Comparison of ENCODE assay signal across 14 mouse cellular contexts in genomic region chr5:31713841-31714264, GRCm38 (mm10). TPM values are rescaled to one million over a fixed set of nuclear protein-coding genes. Genes with fewer than 3 reads are reported as not detected.
DNase-seq lines count a peak whose midpoint lies in the region; ATAC-seq and TF ChIP-seq lines count a peak whose summit lies in the region.
"Had no signal": no experiment of that assay in that cellular context is flagged by ENCODE, and none has a peak within 500 bp of the region (broad histone marks: within the 10 kb centered on the region; RNA-seq: fewer than 3 reads in every experiment).

No protein-coding gene starts in this region.

- no peak overlapping the region for H3K4me3 ChIP-seq in liver, adult 2 months (ENCODE audit: insufficient read depth, low read depth, low read length)
- no peak overlapping the region for H3K4me3 ChIP-seq in liver, embryonic 15.5 days (replicated peaks)
- H3K4me3 ChIP-seq in stomach, embryonic 14.5 days (ENCODE audit: low read depth, low read length), result no peak overlapping the region
- H3K4me3 ChIP-seq in forebrain, postnatal 0 days (ENCODE audit: low read depth, low read length), result no peak overlapping the region
- H3K4me3 ChIP-seq: embryonic facial prominence, embryonic 13.5 days had no signal

- H3K27ac ChIP-seq in liver, adult 2 months (replicated peaks; ENCODE audit: insufficient read depth, low read depth, low read length), result no peak overlapping the region
- 0 out of 2 replicates have a peak overlapping the region, but pooled peaks have one; percentile 0 for H3K27ac ChIP-seq in liver, embryonic 15.5 days (replicated peaks)
- H3K27ac ChIP-seq in stomach, embryonic 14.5 days (ENCODE audit: low read length), result peak overlapping the region; percentile 96
- no peak overlapping the region for H3K27ac ChIP-seq in forebrain, postnatal 0 days (ENCODE audit: low read depth, low read length)
- H3K27ac ChIP-seq: embryonic facial prominence, embryonic 13.5 days; liver, embryonic 14.5 days had no signal

- TF ChIP-seq POLR2A in liver, adult 2 months (IDR thresholded peaks at IDR 0.05; ENCODE audit: extremely low read depth, insufficient read depth, low read length), result no peak

- no peaks in the 10 kb centered on the region for H3K9me3 ChIP-seq in liver, embryonic 15.5 days (replicated peaks)
- no peaks in the 10 kb centered on the region for H3K9me3 ChIP-seq in stomach, embryonic 14.5 days (ENCODE audit: control insufficient read depth, low read depth, low read length)
- no peaks in the 10 kb centered on the region for H3K9me3 ChIP-seq in forebrain, postnatal 0 days (ENCODE audit: low read length)
- H3K9me3 ChIP-seq: embryonic facial prominence, embryonic 13.5 days had no signal

- ATAC-seq in common myeloid progenitor, adult 5-6 weeks (replicated peaks; ENCODE audit: low read depth, poor library complexity, severe bottlenecking), result peak; percentile 72
- peak; percentile 31; the same call in 1 of the 2 replicates for ATAC-seq in liver, embryonic 15.5 days (ENCODE audit: insufficient read depth)
- ATAC-seq in stomach, embryonic 14.5 days (ENCODE audit: insufficient number of reproducible peaks, insufficient read depth, low FRiP score, low read depth), result peak; percentile 51; the same call in 1 of the 2 replicates
- ATAC-seq in forebrain, postnatal 0 days, result no peak
- ATAC-seq: forebrain, embryonic 14.5 days had no signal

- WGBS in liver, adult 2 months, result 39% methylated on average over 5 of the region's 5 CpGs
- WGBS in liver, embryonic 15.5 days (ENCODE audit: insufficient replicate concordance), result 35% methylated on average over 5 of the region's 5 CpGs
- WGBS in stomach, embryonic 14.5 days, result 55% methylated on average over 5 of the region's 5 CpGs
- WGBS in forebrain, postnatal 0 days, result 77% methylated on average over 5 of the region's 5 CpGs

- no peaks in the 10 kb centered on the region for H3K27me3 ChIP-seq in liver, adult 2 months (ENCODE audit: control insufficient read depth, insufficient read depth, low read length)
- H3K27me3 ChIP-seq in liver, embryonic 15.5 days, result no peaks in the 10 kb centered on the region
- no peaks in the 10 kb centered on the region for H3K27me3 ChIP-seq in stomach, embryonic 14.5 days (ENCODE audit: control insufficient read depth, insufficient read depth, low read length)
- no peaks in the 10 kb centered on the region for H3K27me3 ChIP-seq in forebrain, postnatal 0 days (ENCODE audit: insufficient read depth, low read length)
- H3K27me3 ChIP-seq: embryonic facial prominence, embryonic 13.5 days had no signal

- peaks cover 14% of the 10 kb centered on the region for H3K4me1 ChIP-seq in liver, adult 2 months (ENCODE audit: control insufficient read depth, insufficient read depth, low read length)
- peaks cover 17% of the 10 kb centered on the region for H3K4me1 ChIP-seq in liver, embryonic 15.5 days (replicated peaks)
- H3K4me1 ChIP-seq in stomach, embryonic 14.5 days (ENCODE audit: control insufficient read depth, insufficient read depth, low read length), result 0 out of 2 replicates have a peak, but pooled peaks cover 6% of the 10 kb centered on the region
- H3K4me1 ChIP-seq in forebrain, postnatal 0 days (ENCODE audit: insufficient read depth), result no peaks in the 10 kb centered on the region

- no peaks in the 10 kb centered on the region for H3K36me3 ChIP-seq in liver, adult 2 months (ENCODE audit: control insufficient read depth, insufficient read depth, low read length)
- 0 out of 2 replicates have a peak, but pooled peaks cover 4% of the 10 kb centered on the region for H3K36me3 ChIP-seq in liver, embryonic 15.5 days (replicated peaks)
- H3K36me3 ChIP-seq in stomach, embryonic 14.5 days (ENCODE audit: control insufficient read depth, insufficient read depth, low read length), result no peaks in the 10 kb centered on the region
- H3K36me3 ChIP-seq in forebrain, postnatal 0 days (ENCODE audit: insufficient read depth), result no peaks in the 10 kb centered on the region

- H3K9ac ChIP-seq in liver, adult 2 months (ENCODE audit: low read depth, low read length), result no peak overlapping the region
- H3K9ac ChIP-seq in liver, embryonic 15.5 days, result no peak overlapping the region
- H3K9ac ChIP-seq in stomach, embryonic 14.5 days (replicated peaks; ENCODE audit: low read depth, low read length), result no peak overlapping the region
- no peak overlapping the region for H3K9ac ChIP-seq in forebrain, postnatal 0 days
- H3K9ac ChIP-seq: embryonic facial prominence, embryonic 13.5 days; liver, embryonic 14.5 days had no signal

- no peak for TF ChIP-seq CTCF in liver, adult 2 months (IDR thresholded peaks at IDR 0.05; ENCODE audit: low read depth, low read length)
- TF ChIP-seq CTCF in forebrain, postnatal 0 days (IDR thresholded peaks at IDR 0.05; ENCODE audit: low read depth), result no peak

- peaks cover 8% of the 10 kb centered on the region; the same call in 1 of the 2 replicates for H3K79me2 ChIP-seq in liver, adult 2 months (ENCODE audit: control insufficient read depth, insufficient read depth, low read length)

- peak; percentile 32 for DNase-seq in liver, adult 2 months (ENCODE audit: extremely low read depth, low read depth, low spot score)
- no peak for DNase-seq in liver
- no peak for DNase-seq in spleen, adult 12 weeks (ENCODE audit: low spot score)
- no peak for DNase-seq in cerebellum, postnatal 25 days
- no peak for DNase-seq in forebrain, postnatal 0 days
- DNase-seq: cerebellum, adult 8-10 months; midbrain, embryonic 14.5 days; thymus, adult 2 months had no signal

- no peak overlapping the region for H3K4me2 ChIP-seq in liver, embryonic 15.5 days
- H3K4me2 ChIP-seq in stomach, embryonic 14.5 days (replicated peaks; ENCODE audit: low read depth, low read length), result no peak overlapping the region
- H3K4me2 ChIP-seq in forebrain, postnatal 0 days (ENCODE audit: low read depth), result no peak overlapping the region
- H3K4me2 ChIP-seq: embryonic facial prominence, embryonic 13.5 days had no signal

RNA-seq across cellular contexts. Expression of gene Babam2, which starts 16.4 kb away (rescaled TPM):
- 18.9 and 25.0 TPM in 2 replicates for total RNA-seq in liver, adult 2 months (2014; rRNA removed)
- 16.0 and 20.1 TPM in 2 replicates for polyA plus RNA-seq in liver, adult 2 months (2012; rRNA removed)
- 38.9 and 60.6 TPM in 2 replicates for total RNA-seq in common myeloid progenitor, adult 5-6 weeks (2017)
- polyA plus RNA-seq in liver, embryonic 15.5 days (2015; fragmentation: Nextera tagmentation; extraction: Ambion mirVana), result 30.8 and 32.0 TPM in 2 replicates
- polyA plus RNA-seq in stomach, embryonic 14.5 days (2014; fragmentation: Nextera tagmentation; extraction: Ambion mirVana), result 59.6 and 62.9 TPM in 2 replicates
- 42.6 and 42.7 TPM in 2 replicates for total RNA-seq in forebrain, postnatal 0 days (2014; rRNA removed)
- polyA plus RNA-seq in forebrain, postnatal 0 days (2015; fragmentation: Nextera tagmentation; extraction: Ambion mirVana), result 58.4 and 61.5 TPM in 2 replicates

RNA-seq across cellular contexts. Expression of gene Rbks, which starts 16.4 kb away (rescaled TPM):
- total RNA-seq in liver, adult 2 months (2014; rRNA removed), result 15.8 and 18.4 TPM in 2 replicates
- 11.4 and 11.6 TPM in 2 replicates for polyA plus RNA-seq in liver, adult 2 months (2012; rRNA removed)
- 9.6 and 16.8 TPM in 2 replicates for total RNA-seq in common myeloid progenitor, adult 5-6 weeks (2017)
- polyA plus RNA-seq in liver, embryonic 15.5 days (2015; fragmentation: Nextera tagmentation; extraction: Ambion mirVana), result 17.3 and 18.8 TPM in 2 replicates
- 2.2 and 3.3 TPM in 2 replicates for polyA plus RNA-seq in stomach, embryonic 14.5 days (2014; fragmentation: Nextera tagmentation; extraction: Ambion mirVana)
- total RNA-seq in forebrain, postnatal 0 days (2014; rRNA removed), result 0.90 and 2.2 TPM in 2 replicates
- polyA plus RNA-seq in forebrain, postnatal 0 days (2015; fragmentation: Nextera tagmentation; extraction: Ambion mirVana), result 2.3 and 3.4 TPM in 2 replicates

Comparison
In these comparisons a context has a peak if more than half of its experiments do, and no peak if none do; other contexts are left out.
1. H3K27ac ChIP-seq: peak in liver, embryonic 15.5 days (single experiment) and stomach, embryonic 14.5 days (single experiment); none in liver, adult 2 months (single experiment) and forebrain, postnatal 0 days (single experiment).